Mouse (Mus musculus) stomach, embryonic 14.5 days (tissue): ENCODE measurements around the gene Itsn1. TPM values are rescaled to one million over a fixed set of nuclear protein-coding genes. Genes with fewer than 3 reads are reported as not detected.
A peak's percentile ranks its signal among the peaks of the same experiment; 100 is the strongest.

ENCODE experiments used
- ATAC-seq: fragments of 200-750 bp; cut with Nextera tagmentation; 2 replicates; pipeline ENCODE4 v1.8.0; 2017; ENCODE audit warnings: low read depth, moderate TSS enrichment; ENCODE audit not compliant: insufficient number of reproducible peaks, insufficient read depth, low FRiP score
- H3K27ac ChIP-seq: fragments of 300-500 bp; sonication (generic); 2 replicates; pipeline ENCODE4 v1.5.1; 2014; ENCODE audit warnings: mild to moderate bottlenecking, low read length, moderate library complexity, mixed read lengths
- H3K27me3 ChIP-seq: fragments of 300-500 bp; sonication (generic); 2 replicates; pipeline ENCODE4 v1.6.1; 2014; ENCODE audit warnings: low read length, control low read depth, mixed read lengths; ENCODE audit not compliant: control insufficient read depth, insufficient read depth
- H3K36me3 ChIP-seq: fragments of 300-500 bp; sonication (generic); 2 replicates; pipeline ENCODE4 v1.6.1; 2014; ENCODE audit warnings: mild to moderate bottlenecking, control low read depth, low read length, moderate library complexity, mixed read lengths; ENCODE audit not compliant: control insufficient read depth, insufficient read depth
- H3K4me1 ChIP-seq: fragments of 300-500 bp; sonication (generic); 2 replicates; pipeline ENCODE4 v1.6.1; 2014; ENCODE audit warnings: low read length, control low read depth, mixed read lengths; ENCODE audit not compliant: control insufficient read depth, insufficient read depth
- H3K4me2 ChIP-seq: fragments of 300-500 bp; sonication (generic); replicated peaks from 2 replicates; pipeline ENCODE4 v1.6.1; 2014; ENCODE audit warnings: low read depth, low read length, control low read depth
- H3K4me3 ChIP-seq: fragments of 300-500 bp; sonication (generic); 2 replicates; pipeline ENCODE4 v1.5.1; 2014; ENCODE audit warnings: low read depth, low read length, control low read depth
- H3K9ac ChIP-seq: fragments of 300-500 bp; sonication (generic); replicated peaks from 2 replicates; pipeline ENCODE4 v1.6.1; 2014; ENCODE audit warnings: low read depth, mild to moderate bottlenecking, control low read depth, low read length, moderate library complexity, mixed read lengths
- H3K9me3 ChIP-seq: fragments of 300-500 bp; sonication (generic); 2 replicates; pipeline ENCODE4 v1.6.1; 2016; ENCODE audit warnings: low read depth, low read length, control low read depth; ENCODE audit not compliant: control insufficient read depth
- WGBS: fragments of 180-500 bp; shearing (Covaris S2); extraction: QIAGEN DNeasy Blood & Tissue Kit; methylation state at CpG from one replicate; pipeline ENCODE4 v1.1.7; 2014; 5-methylcytosine and 5-hydroxymethylcytosine counted together
- polyA plus RNA-seq: library from polyadenylated mRNA; unstranded; fragments of >200 nt; fragmentation: Nextera tagmentation; extraction: Ambion mirVana; gene quantifications from 2 replicates; pipeline ENCODE4 v1.2.1, GENCODE M21; 2014

Gene Itsn1
- polyA plus RNA-seq, 1 experiment from 2014 or later, result 26.4 TPM

DNA sequence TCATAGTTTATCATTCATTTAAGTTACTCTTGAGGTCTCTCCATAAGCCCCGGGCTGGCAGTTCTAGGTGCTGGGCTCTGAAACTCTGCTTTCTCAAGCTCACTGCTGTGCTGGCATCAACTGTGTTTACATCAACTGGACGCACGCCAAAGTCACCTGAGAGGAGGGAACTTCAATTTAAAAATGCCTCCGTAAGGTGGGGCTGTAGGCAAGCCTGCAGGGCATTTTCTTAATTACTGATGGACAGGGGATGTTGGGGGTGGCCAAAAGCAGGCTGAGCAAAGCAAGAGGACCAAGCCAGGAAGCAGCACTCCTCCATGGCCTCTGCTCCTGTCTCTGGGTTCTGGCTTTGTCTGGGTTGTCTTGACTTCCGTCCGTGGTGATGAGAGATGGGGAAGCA is 211.6 kb downstream of the Itsn1 start:
- Histone ChIP-seq H3K9me3 (no peaks in the 10 kb centered on the region), H3K4me1 (no peaks in the 10 kb centered on the region), H3K4me3 (no peak overlapping the region), H3K27ac (no peak overlapping the region), H3K36me3 (no peaks in the 10 kb centered on the region), H3K9ac (no peak overlapping the region), H3K27me3 (no peaks in the 10 kb centered on the region), H3K4me2 (no peak overlapping the region)
- ATAC-seq, result no peak
- 55% methylated on average over 6 of the region's 6 CpGs for WGBS

DNA sequence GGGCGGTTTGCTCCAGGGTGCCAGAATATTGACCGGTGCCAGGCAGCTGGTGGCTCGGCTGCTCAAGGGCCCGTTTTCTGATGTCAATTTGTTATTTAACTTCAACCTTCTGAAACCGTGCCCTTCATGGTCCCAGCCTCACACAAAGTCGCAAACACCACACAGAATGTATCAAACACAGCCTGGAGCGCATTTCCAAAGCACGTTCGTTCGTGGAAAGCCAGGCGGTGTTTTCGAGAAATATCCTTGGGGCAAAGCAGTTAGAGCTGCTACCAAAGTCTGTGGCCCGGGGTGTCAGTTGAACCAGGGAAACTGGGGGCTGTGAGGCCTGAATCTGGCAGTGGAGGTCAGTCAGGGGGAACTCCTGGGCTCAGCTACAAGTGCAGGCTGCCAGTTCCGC is 213.1 kb downstream of the Itsn1 start:
- H3K4me3 ChIP-seq, result no peak overlapping the region
- H3K27me3 ChIP-seq, result no peaks in the 10 kb centered on the region
- no peak overlapping the region for H3K27ac ChIP-seq
- no peaks in the 10 kb centered on the region for H3K9me3 ChIP-seq
- no peak for ATAC-seq
- no peaks in the 10 kb centered on the region for H3K36me3 ChIP-seq
- 86% methylated on average over 14 of the region's 14 CpGs for WGBS
- H3K4me1 ChIP-seq, result no peaks in the 10 kb centered on the region
- H3K4me2 ChIP-seq, result no peak overlapping the region
- no peak overlapping the region for H3K9ac ChIP-seq

DNA sequence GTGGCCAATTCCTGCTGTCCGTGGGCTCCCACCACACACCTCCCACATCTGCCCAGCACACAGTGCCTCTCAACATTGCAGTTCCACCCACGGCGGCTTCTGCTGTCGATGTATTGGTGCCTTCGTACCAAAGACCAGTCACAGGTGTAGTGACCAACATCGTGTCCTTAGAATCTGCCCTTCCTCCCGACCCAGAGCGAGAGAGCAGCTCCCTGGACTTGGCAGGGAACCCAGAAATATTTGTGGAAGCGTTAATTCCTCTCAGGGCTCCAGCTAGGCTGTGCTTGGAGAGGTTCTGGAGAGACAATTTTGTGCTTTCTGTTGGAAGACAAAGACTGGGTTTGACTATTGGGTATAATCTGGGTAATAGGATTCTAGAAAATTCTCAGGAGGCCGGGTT is 217.2 kb downstream of the Itsn1 start:
- Histone ChIP-seq H3K36me3 (no peaks in the 10 kb centered on the region), H3K27me3 (no peaks in the 10 kb centered on the region), H3K9ac (no peak overlapping the region), H3K4me2 (no peak overlapping the region), H3K4me1 (no peaks in the 10 kb centered on the region), H3K4me3 (no peak overlapping the region), H3K9me3 (no peaks in the 10 kb centered on the region), H3K27ac (no peak overlapping the region)
- WGBS, result 83% methylated on average over 10 of the region's 10 CpGs
- ATAC-seq, result no peak

DNA sequence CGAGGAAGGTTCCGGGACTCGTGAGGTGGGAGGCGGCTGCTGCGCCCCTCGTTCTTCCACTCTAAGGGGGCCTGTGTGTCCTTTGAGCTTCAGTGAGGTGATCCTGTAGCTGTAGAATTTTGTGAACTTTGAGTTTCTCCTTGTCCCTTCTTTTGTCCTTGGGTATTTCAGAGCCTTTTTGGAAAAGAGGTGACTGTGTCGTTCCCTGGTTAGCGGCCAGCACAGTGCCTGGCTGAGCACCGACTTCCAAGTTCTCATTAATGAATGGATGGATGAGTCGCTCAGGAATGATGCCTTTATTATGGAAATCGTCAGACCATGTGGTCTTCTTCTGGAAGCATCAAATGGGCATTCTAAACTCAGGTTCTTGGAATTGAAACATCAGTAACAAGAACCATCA is 218.0 kb downstream of the Itsn1 start:
- no peak overlapping the region for H3K4me2 ChIP-seq
- no peak for ATAC-seq
- no peak overlapping the region for H3K4me3 ChIP-seq
- H3K4me1 ChIP-seq, result no peaks in the 10 kb centered on the region
- no peaks in the 10 kb centered on the region for H3K36me3 ChIP-seq
- no peak overlapping the region for H3K27ac ChIP-seq
- H3K9me3 ChIP-seq, result no peaks in the 10 kb centered on the region
- no peaks in the 10 kb centered on the region for H3K27me3 ChIP-seq
- no peak overlapping the region for H3K9ac ChIP-seq
- WGBS, result 81% methylated on average over 11 of the region's 11 CpGs

DNA sequence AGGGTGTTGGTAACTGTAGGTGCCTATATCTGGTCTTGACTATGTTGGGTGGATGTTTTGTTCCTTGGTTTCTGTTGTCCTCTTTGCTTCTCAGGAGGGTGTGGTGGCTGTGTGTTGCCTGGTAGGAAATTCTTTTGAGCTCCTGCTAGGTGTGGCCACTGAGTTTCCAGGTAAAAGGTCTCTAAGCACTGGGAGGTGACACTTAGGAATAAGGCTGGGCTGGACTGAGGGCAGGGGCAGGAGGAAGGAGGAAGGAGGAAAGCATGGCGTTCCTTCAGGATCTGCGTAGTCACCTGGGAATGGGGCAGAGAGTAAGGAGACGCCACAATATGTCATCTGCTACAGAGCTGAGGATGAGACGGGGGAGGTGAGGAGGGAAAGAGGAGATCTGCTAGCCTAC is 224.9 kb downstream of the Itsn1 start:
- no peak for ATAC-seq
- H3K9ac ChIP-seq, result no peak overlapping the region
- H3K36me3 ChIP-seq, result no peaks in the 10 kb centered on the region
- H3K4me1 ChIP-seq, result no peaks in the 10 kb centered on the region
- no peak overlapping the region for H3K4me3 ChIP-seq
- no peaks in the 10 kb centered on the region for H3K27me3 ChIP-seq
- H3K9me3 ChIP-seq, result no peaks in the 10 kb centered on the region
- H3K4me2 ChIP-seq, result no peak overlapping the region
- 88% methylated on average over 4 of the region's 4 CpGs for WGBS
- H3K27ac ChIP-seq, result no peak overlapping the region

DNA sequence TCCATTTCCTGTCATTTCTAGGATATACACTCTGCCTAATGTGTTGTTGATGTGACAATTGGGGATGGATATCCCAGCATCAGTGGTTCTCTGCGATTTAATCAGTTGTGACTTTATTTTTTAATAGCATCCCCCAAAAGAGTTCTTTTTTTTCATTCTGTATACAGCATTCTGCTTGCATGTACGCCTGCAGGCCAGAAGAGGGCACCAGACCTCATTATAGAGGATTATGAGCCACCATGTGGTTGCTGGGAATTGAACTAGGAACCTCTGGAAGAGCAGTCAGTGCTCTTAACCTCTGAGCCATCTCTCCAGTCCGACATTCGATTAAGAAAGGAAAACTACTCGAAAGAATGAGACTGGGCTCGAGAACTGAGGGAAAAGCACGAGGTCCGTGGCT is 225.7 kb downstream of the Itsn1 start:
- no peaks in the 10 kb centered on the region for H3K36me3 ChIP-seq
- no peak overlapping the region for H3K9ac ChIP-seq
- H3K4me1 ChIP-seq, result no peaks in the 10 kb centered on the region
- no peaks in the 10 kb centered on the region for H3K9me3 ChIP-seq
- ATAC-seq, result no peak
- no peak overlapping the region for H3K27ac ChIP-seq
- no peak overlapping the region for H3K4me2 ChIP-seq
- no peaks in the 10 kb centered on the region for H3K27me3 ChIP-seq
- no peak overlapping the region for H3K4me3 ChIP-seq
- 85% methylated on average over 8 of the region's 8 CpGs for WGBS

DNA sequence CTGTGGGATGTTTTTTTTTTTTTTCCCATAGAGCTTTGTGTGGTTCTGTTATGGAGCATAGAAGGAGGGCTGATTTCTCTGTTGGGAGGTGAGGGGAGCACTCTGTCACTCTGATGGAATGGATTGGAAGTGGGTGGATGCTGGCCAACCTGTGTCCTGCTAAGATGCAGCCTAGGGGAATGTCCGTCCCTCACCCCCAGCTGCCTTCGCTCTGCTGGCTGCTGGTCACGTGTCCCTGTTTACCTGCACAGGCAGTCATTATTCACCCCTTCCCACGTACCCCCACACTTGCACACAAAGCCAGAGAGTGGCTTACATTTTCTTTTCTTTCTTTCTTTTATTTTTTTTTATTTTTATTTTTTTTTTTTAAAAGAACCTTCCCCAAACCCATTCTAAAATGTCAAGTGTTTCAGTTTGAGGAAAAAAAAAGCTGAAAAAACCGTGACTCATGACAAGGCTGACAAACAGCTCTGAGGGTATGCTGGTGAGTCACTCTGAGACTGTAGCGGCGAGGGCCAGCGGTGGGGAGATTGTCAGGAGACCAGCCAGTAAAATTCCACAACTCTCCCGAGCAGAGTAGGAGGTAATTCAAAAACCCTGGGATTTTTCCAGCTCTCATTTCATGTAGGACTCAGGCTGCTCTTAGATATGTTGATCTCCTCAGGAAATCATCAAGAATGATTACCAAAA is 233.3 kb downstream of the Itsn1 start:
- H3K4me3 ChIP-seq, result no peak overlapping the region
- H3K4me1 ChIP-seq, result peaks cover 9% of the 10 kb centered on the region; the same call in 1 of the 2 replicates
- H3K4me2 ChIP-seq, result peak overlapping the region; percentile 31
- H3K27ac ChIP-seq, result peak overlapping the region; percentile 21; the same call in 1 of the 2 replicates
- no peaks in the 10 kb centered on the region for H3K27me3 ChIP-seq
- H3K36me3 ChIP-seq, result no peaks in the 10 kb centered on the region
- H3K9ac ChIP-seq, result no peak overlapping the region
- H3K9me3 ChIP-seq, result peaks cover 4% of the 10 kb centered on the region; the same call in 1 of the 2 replicates
- ATAC-seq, result peak; percentile 74; the same call in 1 of the 2 replicates
- 6% methylated on average over 9 of the region's 9 CpGs for WGBS

DNA sequence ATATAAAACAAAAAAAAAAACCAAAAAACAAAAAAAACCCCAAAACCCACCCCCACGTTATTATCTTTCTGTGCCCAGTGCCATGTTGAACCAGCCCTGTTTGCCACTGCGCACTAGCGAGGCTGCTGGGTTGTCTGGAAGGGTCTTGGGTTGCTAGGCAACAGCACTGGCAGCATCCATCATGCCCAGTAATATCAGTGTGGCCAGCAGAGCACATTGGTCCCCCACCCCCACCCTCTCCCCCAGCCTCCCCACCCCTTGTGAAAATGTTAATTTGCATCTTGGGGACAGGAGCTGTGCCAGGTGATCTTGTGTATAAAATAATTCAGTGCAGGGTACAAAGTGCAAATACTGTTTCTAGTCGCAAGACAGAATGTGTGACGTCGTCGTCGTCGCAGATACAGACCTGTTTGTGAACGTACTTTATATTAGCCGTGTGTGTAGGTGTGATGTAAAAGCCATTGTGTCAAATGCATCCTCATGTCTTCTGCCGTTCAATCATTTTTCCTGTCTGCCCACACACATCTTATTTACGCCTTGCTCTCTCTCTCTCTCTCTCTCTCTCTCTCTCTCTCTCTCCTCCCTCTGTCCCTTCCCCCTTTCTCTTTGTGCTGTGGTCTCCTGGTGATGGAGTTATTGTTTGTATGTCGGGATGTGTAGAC is 233.9 kb downstream of the Itsn1 start:
- WGBS, result 39% methylated on average over 14 of the region's 14 CpGs
- H3K27ac ChIP-seq, result 0 out of 2 replicates have a peak overlapping the region, but pooled peaks have one; percentile 21
- peaks cover 4% of the 10 kb centered on the region; the same call in 1 of the 2 replicates for H3K9me3 ChIP-seq
- no peak overlapping the region for H3K4me3 ChIP-seq
- H3K27me3 ChIP-seq, result no peaks in the 10 kb centered on the region
- ATAC-seq, result no peak
- no peaks in the 10 kb centered on the region for H3K36me3 ChIP-seq
- peak overlapping the region; percentile 31 for H3K4me2 ChIP-seq
- H3K4me1 ChIP-seq, result peaks cover 9% of the 10 kb centered on the region; the same call in 1 of the 2 replicates
- H3K9ac ChIP-seq, result no peak overlapping the region
